Mouse (Mus musculus) adrenal gland, postnatal 4 days (tissue): ENCODE measurements at regions not wholly inside any gene's neighbourhood (a gene's known extent, or its start where the extent isn't known, plus 50 kb on each side); places are given as distances from the start of the nearest gene placed in this dataset.
A peak's percentile ranks its signal among the peaks of the same experiment; 100 is the strongest.

Source experiments
- DNase-seq, 2 experiments: peaks; one replicate each; pipeline ENCODE4 v3.0.0; 2021 to 2022; ENCODE audit warnings: low spot score in 2 of 2, mixed read lengths in 2 of 2

GRCm38 (mm10) chr14:64511300-64511699 lies 407.2 kb downstream of the Prss52 start:
- DNase-seq = no peak

- DNase-seq = no peak
Measured at GRCm38 (mm10) chr14:64512726-64513125, 408.6 kb downstream of the Prss52 start.

- DNase-seq = no peak
Measured at GRCm38 (mm10) chr14:64517584-64518195, 413.6 kb downstream of the Prss52 start.

GRCm38 (mm10) chr14:64524641-64525040 lies 420.6 kb downstream of the Prss52 start:
- no peak for DNase-seq

GRCm38 (mm10) chr14:64525302-64526078 lies 421.4 kb downstream of the Prss52 start:
- DNase-seq = no peak

GRCm38 (mm10) chr14:64530541-64530940 lies 426.5 kb downstream of the Prss52 start:
- DNase-seq = no peak

GRCm38 (mm10) chr14:64531221-64531949 lies 427.3 kb downstream of the Prss52 start:
- DNase-seq = no peak

GRCm38 (mm10) chr14:64532351-64532750 lies 428.3 kb downstream of the Prss52 start:
- DNase-seq = no peak

GRCm38 (mm10) chr14:64533591-64534151 lies 429.6 kb downstream of the Prss52 start:
- DNase-seq = no peak

GRCm38 (mm10) chr14:64534194-64534593 lies 430.1 kb downstream of the Prss52 start:
- no peak for DNase-seq

GRCm38 (mm10) chr14:64539436-64539835 lies 435.4 kb downstream of the Prss52 start:
- no peak for DNase-seq

- no peak for DNase-seq
Measured at GRCm38 (mm10) chr14:64545056-64545455, 441.0 kb downstream of the Prss52 start.

GRCm38 (mm10) chr14:64546787-64547186 lies 442.7 kb downstream of the Prss52 start:
- DNase-seq = peak; percentile 36 to 45

- no peak for DNase-seq
Measured at GRCm38 (mm10) chr14:64552951-64553350, 448.9 kb downstream of the Prss52 start.

GRCm38 (mm10) chr14:64556042-64556441 lies 452.0 kb downstream of the Prss52 start:
- DNase-seq = no peak

- DNase-seq = no peak
Measured at GRCm38 (mm10) chr14:64557453-64557852, 453.4 kb downstream of the Prss52 start.

GRCm38 (mm10) chr14:64568689-64569088 lies 464.6 kb downstream of the Prss52 start:
- peak; percentile 22 to 31 for DNase-seq

GRCm38 (mm10) chr14:64570951-64571350 lies 466.9 kb downstream of the Prss52 start:
- DNase-seq = no peak

GRCm38 (mm10) chr14:64572756-64573155 lies 468.7 kb downstream of the Prss52 start:
- DNase-seq = no peak

- DNase-seq = no peak
Measured at GRCm38 (mm10) chr14:64573773-64574172, 469.7 kb downstream of the Prss52 start.

GRCm38 (mm10) chr14:64574277-64574676 lies 470.2 kb downstream of the Prss52 start:
- no peak for DNase-seq

GRCm38 (mm10) chr14:64574773-64575172 lies 470.7 kb downstream of the Prss52 start:
- no peak for DNase-seq
